Mouse (Mus musculus) right cerebral cortex, postnatal 36 days (tissue): ENCODE data around the gene Wfdc15b.
A peak's percentile ranks its signal among the peaks of the same experiment; 100 is the strongest.

Experiments used
- DNase-seq, 2 experiments: peaks; one replicate each; pipeline ENCODE4 v3.0.0; 2022; ENCODE audit warnings: low spot score in 2 of 2, mixed read lengths in 1 of 2

Wfdc15b gene

DNA sequence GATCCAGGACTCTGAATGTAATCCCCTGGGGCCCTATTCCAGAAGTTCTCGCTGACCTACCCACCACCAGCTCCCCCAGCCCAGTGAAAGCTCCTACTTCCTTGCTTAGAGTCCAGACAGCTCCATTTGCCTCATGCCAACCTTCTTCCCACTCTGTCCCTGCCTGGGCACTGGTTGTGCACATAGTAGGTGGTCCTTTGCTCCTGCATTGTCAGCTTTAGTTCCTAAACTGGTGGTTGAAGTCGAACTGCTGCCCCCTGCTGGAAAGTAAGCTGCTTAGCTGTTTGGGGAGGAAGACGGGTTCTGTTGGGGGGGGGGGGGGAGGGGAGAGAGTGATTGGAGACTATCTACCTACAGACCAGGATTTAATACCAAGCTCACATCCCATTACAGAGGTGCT is 41.3 kb downstream of the Wfdc15b start:
- DNase-seq = no peak

DNA sequence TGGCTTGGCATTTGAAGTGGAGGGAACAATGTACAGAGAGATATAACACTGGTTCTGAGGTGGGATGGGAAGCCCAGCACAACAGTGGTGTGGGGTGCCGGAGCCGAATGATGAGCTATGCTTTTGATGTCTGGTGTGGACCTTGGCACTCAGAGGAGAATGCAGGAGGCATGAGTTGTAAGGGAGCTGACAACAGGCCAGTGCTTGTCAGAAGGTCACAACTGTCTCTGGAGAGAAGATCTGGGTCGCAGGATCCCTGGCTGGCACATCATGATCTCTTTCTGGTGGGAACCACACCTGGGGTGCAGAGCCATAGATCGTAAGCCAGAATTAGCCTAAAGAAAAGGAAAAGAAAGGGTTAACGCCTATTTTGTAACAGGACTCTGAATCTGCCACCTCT is 43.6 kb downstream of the Wfdc15b start:
- no peak for DNase-seq

DNA sequence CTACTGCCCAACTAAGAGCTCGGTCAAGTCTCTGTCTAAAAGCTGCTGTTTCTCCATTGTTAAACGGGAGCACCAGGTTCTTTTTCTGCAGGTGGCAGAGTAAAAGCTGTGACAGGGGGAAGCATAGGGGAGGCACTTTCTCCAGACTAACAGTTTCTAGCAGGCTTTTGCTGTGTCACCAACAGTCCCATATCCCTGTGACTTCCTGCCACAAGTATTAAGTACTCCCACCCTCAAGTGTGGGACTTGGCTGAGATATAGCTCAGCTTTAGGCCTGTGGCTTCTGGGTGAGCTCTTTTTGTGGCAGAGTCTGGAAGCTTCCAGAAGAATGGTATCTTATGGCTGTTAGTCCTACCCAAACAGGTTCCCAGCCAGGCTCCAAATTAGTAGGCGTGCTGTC is 45.6 kb downstream of the Wfdc15b start:
- no peak for DNase-seq

DNA sequence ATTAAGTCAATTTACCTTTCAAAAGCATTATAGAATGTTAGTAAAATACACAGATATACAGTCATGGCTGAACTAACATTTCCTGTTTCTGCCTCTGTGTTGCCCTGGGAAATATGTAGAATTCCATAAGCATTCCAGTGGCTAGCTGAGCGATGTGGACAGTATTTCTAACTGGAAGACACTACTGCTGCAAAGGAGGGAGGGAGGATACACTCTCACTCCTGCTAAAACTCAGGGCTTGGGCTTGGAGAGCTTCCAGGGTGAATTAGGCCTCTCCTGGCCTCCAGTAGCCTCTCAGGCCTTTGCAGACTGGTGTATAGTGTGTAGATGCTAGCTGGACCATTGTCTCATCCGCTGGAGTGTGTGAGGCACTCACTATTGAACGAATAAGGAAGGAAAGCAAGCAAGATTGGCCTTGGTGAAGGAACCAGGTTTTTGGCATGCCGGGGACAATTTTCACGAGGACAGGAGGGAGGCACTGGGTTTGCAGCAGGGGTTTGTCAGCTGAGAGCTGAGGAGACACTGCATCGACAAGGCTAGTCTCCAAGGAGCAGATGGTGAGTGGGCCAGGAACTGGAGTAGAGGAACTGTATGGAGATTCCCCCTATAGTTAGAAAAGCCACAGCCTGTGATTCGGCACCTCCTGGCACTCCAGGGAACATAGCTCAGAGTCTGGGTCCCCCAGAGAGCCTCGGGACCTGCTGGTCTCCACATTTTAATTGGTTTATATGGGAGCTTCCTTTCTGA is 46.6 kb downstream of the Wfdc15b start:
- DNase-seq = peak; percentile 78 to 90

DNA sequence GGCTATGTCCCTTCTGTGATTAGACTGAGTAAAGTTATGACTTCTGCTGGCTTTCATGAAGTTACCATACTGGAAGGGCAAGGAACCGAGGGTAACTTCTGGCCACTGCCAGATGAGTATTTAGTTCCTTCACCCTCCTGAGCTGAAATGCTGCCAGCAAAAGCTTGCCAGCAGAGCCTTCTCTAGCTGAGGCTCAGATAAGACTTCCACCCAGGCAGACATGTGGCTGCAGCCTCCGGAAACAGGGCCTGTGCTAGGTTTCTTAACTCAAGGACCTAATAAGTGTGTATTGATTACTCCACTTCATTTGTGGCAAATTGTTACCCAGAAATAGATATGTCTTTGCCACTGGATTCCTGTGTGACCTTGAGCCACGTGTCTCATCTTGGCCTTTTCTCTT is 48.1 kb downstream of the Wfdc15b start:
- no peak for DNase-seq

DNA sequence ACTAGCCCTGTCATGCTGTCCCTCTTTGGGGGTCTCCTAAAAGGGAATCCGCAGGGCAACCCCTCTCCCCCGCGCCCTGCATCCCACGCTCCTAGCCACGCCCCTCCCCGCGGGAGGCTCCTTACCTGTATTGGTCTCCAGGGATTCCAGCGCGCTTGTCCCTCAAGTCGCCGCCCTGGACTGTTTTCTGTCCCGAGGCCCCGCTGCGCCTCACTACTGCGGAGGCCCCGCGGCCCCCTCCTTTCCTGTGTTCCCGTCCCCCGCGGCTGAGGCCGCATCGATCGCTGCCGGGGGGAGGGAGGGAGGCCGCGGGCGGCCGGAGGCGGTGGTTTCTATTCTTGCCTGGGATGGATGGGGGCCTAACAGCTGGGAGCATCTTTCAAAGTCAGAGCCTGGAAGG is 50.6 kb downstream of the Wfdc15b start, which contains the start of gene Kcns1:
Kcns1 (minus strand) TSS at position 212 of the 400 bp plus-strand sequence.
- DNase-seq = no peak

DNA sequence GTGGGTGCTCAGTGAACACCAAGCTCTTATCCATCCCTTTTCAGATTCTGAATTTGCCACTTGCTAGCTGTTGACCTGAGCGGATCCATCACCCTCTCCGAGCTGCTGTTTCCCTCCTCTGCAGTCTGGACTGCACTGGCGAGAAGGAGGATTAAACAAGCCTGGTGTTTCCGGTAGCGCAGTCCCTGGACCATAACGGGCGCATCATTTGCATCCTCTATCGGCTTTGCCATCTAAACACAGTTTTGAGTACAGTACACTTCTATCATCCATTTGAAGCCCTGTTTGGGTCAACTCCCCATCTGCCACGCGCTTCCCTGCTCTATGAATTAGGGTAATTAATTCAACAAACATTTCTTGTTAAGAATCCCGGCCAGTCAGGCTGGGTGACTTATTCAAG is 51.1 kb downstream of the Wfdc15b start:
- no peak for DNase-seq

DNA sequence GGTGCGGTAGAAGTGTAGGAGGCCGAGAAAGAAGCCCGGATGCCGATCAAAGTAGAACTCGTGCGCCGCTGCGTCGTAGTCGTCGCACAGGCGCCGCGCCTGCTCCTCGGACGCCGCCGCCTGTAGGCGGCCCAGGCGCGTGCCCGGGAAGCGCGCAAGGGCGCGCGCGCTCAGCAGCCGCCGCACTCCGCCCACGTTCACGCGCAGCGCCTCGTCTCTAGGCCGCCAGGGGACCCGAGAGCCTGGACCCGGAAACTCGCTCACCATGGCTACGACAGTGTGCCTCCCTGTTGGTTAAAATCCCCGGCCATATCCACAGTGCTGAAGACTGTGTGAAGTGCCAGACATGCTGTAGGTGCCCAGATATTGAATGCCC is 52.9 kb downstream of the Wfdc15b start:
- DNase-seq = peak in 1 of 2 experiments; percentile 19

DNA sequence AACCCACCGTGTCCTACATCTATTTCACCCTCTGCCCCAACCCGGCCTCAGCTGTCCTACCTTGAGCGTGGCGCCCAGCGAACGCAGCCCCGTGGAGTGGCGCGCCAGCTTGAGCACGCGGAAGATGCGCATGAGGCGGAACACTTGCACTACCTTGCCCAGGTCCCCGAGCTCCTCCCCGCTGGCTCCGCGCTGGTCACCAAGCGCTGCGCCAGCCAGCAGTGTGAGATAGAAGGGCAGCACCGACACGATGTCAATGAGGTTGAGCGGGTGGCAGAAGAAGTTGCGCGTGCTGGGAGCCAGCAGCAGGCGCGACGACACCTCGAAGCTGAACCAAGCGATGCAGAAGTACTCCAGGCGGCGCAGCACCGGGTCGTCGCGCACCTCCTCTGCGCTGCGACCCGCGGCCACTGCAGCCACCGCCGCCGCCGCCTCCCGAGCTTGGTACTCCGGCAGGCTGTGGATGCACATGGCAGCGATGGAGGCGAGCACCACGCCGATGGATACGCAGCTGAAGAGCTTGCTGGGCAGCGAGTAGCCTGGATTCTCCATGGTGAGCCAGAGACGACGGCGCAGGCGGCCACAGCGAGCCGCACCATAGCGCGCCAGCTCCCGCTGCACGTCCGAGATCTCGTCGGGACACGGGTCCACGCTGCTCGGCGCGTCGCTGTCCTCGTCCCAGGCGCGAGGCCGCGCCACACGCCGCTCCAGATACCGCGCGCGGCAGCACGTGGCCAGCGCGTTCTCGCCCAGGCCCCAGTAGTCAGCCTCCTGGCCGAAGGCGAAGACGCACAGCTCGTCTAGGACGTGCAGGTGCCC is 53.5 kb downstream of the Wfdc15b start:
- DNase-seq = no peak

DNA sequence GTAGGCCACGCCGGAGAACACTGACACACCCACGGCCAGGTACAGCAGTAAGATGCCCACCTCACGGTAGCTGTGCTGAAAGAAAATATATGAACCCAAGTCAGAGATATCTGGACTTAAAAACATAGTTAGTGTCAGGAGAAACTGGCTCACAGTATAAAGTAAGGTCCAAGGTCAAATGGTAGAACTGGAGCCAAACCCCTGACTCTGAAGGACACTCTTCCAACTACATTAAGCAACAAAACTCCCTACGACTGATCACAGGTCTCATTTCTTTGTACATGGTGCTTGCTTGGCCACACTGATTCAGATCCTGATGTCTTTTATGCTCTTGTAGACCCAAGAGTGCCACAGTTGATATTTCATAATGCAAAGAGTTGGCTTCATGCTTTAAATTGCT is 56.5 kb downstream of the Wfdc15b start:
- DNase-seq = no peak
